Comparison of ENCODE assay signal across 24 mouse cellular contexts in genomic region chr11:119816798-119817361, GRCm38 (mm10).
A peak's percentile ranks its signal among the peaks of the same experiment; 100 is the strongest.
DNase-seq lines count a peak whose midpoint lies in the region; ATAC-seq lines count a peak whose summit lies in the region.
"Had no signal": no experiment of that assay in that cellular context is flagged by ENCODE, and none has a peak within 500 bp of the region (broad histone marks: within the 10 kb centered on the region; RNA-seq: fewer than 3 reads in every experiment).

No protein-coding gene starts in this region.

- no peak for DNase-seq in embryonic facial prominence, embryonic 14.5 days (ENCODE audit: low spot score)
- DNase-seq in embryonic facial prominence, embryonic 10.5 days (ENCODE audit: low spot score), result no peak
- DNase-seq in heart, adult 11 months, result no peak
- DNase-seq in midbrain, embryonic 10.5 days (ENCODE audit: low spot score), result no peak
- no peak for DNase-seq in ovary, postnatal 36 days (ENCODE audit: low spot score)
- no peak for DNase-seq in embryo, embryonic 10 days (ENCODE audit: low spot score)
- DNase-seq: adrenal gland, postnatal 36 days; cerebellum, adult 11 months; cerebellum, postnatal 10 days; gastrocnemius, postnatal 36 days; kidney, postnatal 36 days; liver, embryonic 13.5 days; lung, adult 2 months; right cerebral cortex, postnatal 25 days; spleen, adult 18-20 months had no signal

- no peaks in the 10 kb centered on the region for H3K9me3 ChIP-seq in embryonic facial prominence, embryonic 14.5 days (ENCODE audit: control insufficient read depth, low read length)
- no peaks in the 10 kb centered on the region for H3K9me3 ChIP-seq in embryonic facial prominence, embryonic 10.5 days
- H3K9me3 ChIP-seq in heart, embryonic 12.5 days (replicated peaks), result no peaks in the 10 kb centered on the region
- no peaks in the 10 kb centered on the region for H3K9me3 ChIP-seq in midbrain, embryonic 10.5 days (replicated peaks)
- no peaks in the 10 kb centered on the region for H3K9me3 ChIP-seq in midbrain, embryonic 15.5 days
- H3K9me3 ChIP-seq: embryonic facial prominence, embryonic 13.5 days; kidney, embryonic 15.5 days; limb, embryonic 13.5 days; liver, embryonic 13.5 days had no signal

- WGBS in embryonic facial prominence, embryonic 14.5 days, result 78% methylated on average over 14 of the region's 14 CpGs
- 85% methylated on average over 14 of the region's 14 CpGs for WGBS in embryonic facial prominence, embryonic 10.5 days
- 40% methylated on average over 14 of the region's 14 CpGs for WGBS in heart, embryonic 12.5 days
- WGBS in midbrain, embryonic 10.5 days, result 89% methylated on average over 14 of the region's 14 CpGs
- WGBS in midbrain, embryonic 15.5 days, result 85% methylated on average over 14 of the region's 14 CpGs

- H3K4me3 ChIP-seq in embryonic facial prominence, embryonic 14.5 days (ENCODE audit: low read depth, low read length), result no peak overlapping the region
- no peak overlapping the region for H3K4me3 ChIP-seq in embryonic facial prominence, embryonic 10.5 days
- H3K4me3 ChIP-seq in heart, embryonic 12.5 days, result no peak overlapping the region
- no peak overlapping the region for H3K4me3 ChIP-seq in midbrain, embryonic 10.5 days
- H3K4me3 ChIP-seq in midbrain, embryonic 15.5 days, result no peak overlapping the region
- H3K4me3 ChIP-seq: embryonic facial prominence, embryonic 13.5 days; kidney, embryonic 15.5 days; limb, embryonic 13.5 days; liver, embryonic 13.5 days had no signal

- H3K4me2 ChIP-seq in embryonic facial prominence, embryonic 14.5 days (ENCODE audit: low read depth, low read length), result no peak overlapping the region
- H3K4me2 ChIP-seq in heart, embryonic 12.5 days, result peak overlapping the region; percentile 3; the same call in 1 of the 2 replicates
- H3K4me2 ChIP-seq in midbrain, embryonic 15.5 days, result no peak overlapping the region
- H3K4me2 ChIP-seq: embryonic facial prominence, embryonic 13.5 days; kidney, embryonic 15.5 days; limb, embryonic 13.5 days; liver, embryonic 13.5 days had no signal

- H3K4me1 ChIP-seq in embryonic facial prominence, embryonic 14.5 days (ENCODE audit: control insufficient read depth, insufficient read depth, low read length), result no peaks in the 10 kb centered on the region
- peaks cover 22% of the 10 kb centered on the region for H3K4me1 ChIP-seq in embryonic facial prominence, embryonic 10.5 days
- peaks cover 27% of the 10 kb centered on the region for H3K4me1 ChIP-seq in heart, embryonic 12.5 days (replicated peaks)
- H3K4me1 ChIP-seq in midbrain, embryonic 10.5 days, result no peaks in the 10 kb centered on the region
- H3K4me1 ChIP-seq in midbrain, embryonic 15.5 days, result 0 out of 2 replicates have a peak, but pooled peaks cover 2% of the 10 kb centered on the region
- H3K4me1 ChIP-seq: kidney, embryonic 15.5 days had no signal

- peaks cover 53% of the 10 kb centered on the region for H3K36me3 ChIP-seq in embryonic facial prominence, embryonic 14.5 days (ENCODE audit: control insufficient read depth, insufficient read depth, low read length)
- H3K36me3 ChIP-seq in embryonic facial prominence, embryonic 10.5 days (replicated peaks), result peaks cover 80% of the 10 kb centered on the region
- peaks cover 29% of the 10 kb centered on the region for H3K36me3 ChIP-seq in heart, embryonic 12.5 days
- H3K36me3 ChIP-seq in midbrain, embryonic 10.5 days, result peaks cover 75% of the 10 kb centered on the region
- 0 out of 2 replicates have a peak, but pooled peaks cover 3% of the 10 kb centered on the region for H3K36me3 ChIP-seq in midbrain, embryonic 15.5 days (replicated peaks)

- ATAC-seq in embryonic facial prominence, embryonic 14.5 days (ENCODE audit: low read depth), result no peak
- ATAC-seq in heart, embryonic 12.5 days (ENCODE audit: insufficient number of reproducible peaks, low FRiP score), result peak; percentile 67
- ATAC-seq in midbrain, embryonic 15.5 days (replicated peaks), result no peak
- ATAC-seq: CD4-positive, CD25-positive, alpha-beta regulatory T cell, adult 4 months; hindbrain, postnatal 0 days; intestine, embryonic 16.5 days; Patski had no signal

- H3K27ac ChIP-seq in embryonic facial prominence, embryonic 14.5 days (replicated peaks; ENCODE audit: low read depth, low read length), result no peak overlapping the region
- no peak overlapping the region for H3K27ac ChIP-seq in embryonic facial prominence, embryonic 10.5 days (replicated peaks)
- H3K27ac ChIP-seq in heart, embryonic 12.5 days (ENCODE audit: poor library complexity, severe bottlenecking), result peak overlapping the region; percentile 42; the same call in 1 of the 2 replicates
- H3K27ac ChIP-seq in midbrain, embryonic 10.5 days (replicated peaks), result peak overlapping the region; percentile 33; the same call in 1 of the 2 replicates
- no peak overlapping the region for H3K27ac ChIP-seq in midbrain, embryonic 15.5 days
- H3K27ac ChIP-seq: embryonic facial prominence, embryonic 13.5 days; hindbrain, postnatal 0 days; kidney, embryonic 15.5 days; limb, embryonic 13.5 days; liver, embryonic 13.5 days had no signal

- 0 out of 2 replicates have a peak overlapping the region, but pooled peaks have one; percentile 22 for H3K9ac ChIP-seq in embryonic facial prominence, embryonic 14.5 days (ENCODE audit: low read depth, low read length)
- no peak overlapping the region for H3K9ac ChIP-seq in heart, embryonic 12.5 days
- no peak overlapping the region for H3K9ac ChIP-seq in midbrain, embryonic 15.5 days
- H3K9ac ChIP-seq: embryonic facial prominence, embryonic 13.5 days; kidney, embryonic 15.5 days; limb, embryonic 13.5 days; liver, embryonic 13.5 days had no signal

- H3K27me3 ChIP-seq in embryonic facial prominence, embryonic 14.5 days (replicated peaks; ENCODE audit: control insufficient read depth, insufficient read depth, low read length), result no peaks in the 10 kb centered on the region
- no peaks in the 10 kb centered on the region for H3K27me3 ChIP-seq in embryonic facial prominence, embryonic 10.5 days (replicated peaks; ENCODE audit: low read depth, poor library complexity, severe bottlenecking)
- no peaks in the 10 kb centered on the region for H3K27me3 ChIP-seq in heart, embryonic 12.5 days (replicated peaks)
- H3K27me3 ChIP-seq in midbrain, embryonic 10.5 days (ENCODE audit: low read depth, poor library complexity, severe bottlenecking), result no peaks in the 10 kb centered on the region
- no peaks in the 10 kb centered on the region for H3K27me3 ChIP-seq in midbrain, embryonic 15.5 days (replicated peaks)
- H3K27me3 ChIP-seq: embryonic facial prominence, embryonic 13.5 days; kidney, embryonic 15.5 days; limb, embryonic 13.5 days; liver, embryonic 13.5 days; Patski had no signal

Comparison
In these comparisons a context has a peak if more than half of its experiments do, and no peak if none do; other contexts are left out.
1. H3K27ac ChIP-seq: peak in heart, embryonic 12.5 days (single experiment) and midbrain, embryonic 10.5 days (single experiment); none in embryonic facial prominence, embryonic 14.5 days (single experiment), embryonic facial prominence, embryonic 10.5 days (single experiment) and midbrain, embryonic 15.5 days (single experiment).